Mouse (Mus musculus) embryonic facial prominence, embryonic 11.5 days (tissue): ENCODE results near the gene Ifitm5. TPM values are rescaled to one million over a fixed set of nuclear protein-coding genes. Genes with fewer than 3 reads are reported as not detected.
A peak's percentile ranks its signal among the peaks of the same experiment; 100 is the strongest.
"Not testable (repeated sequence)": the region's sequence is repeated elsewhere in the genome, so short reads cannot be mapped to it uniquely, and the experiment has no call there.

Source experiments
- ATAC-seq: fragments of 200-750 bp; cut with Nextera tagmentation; replicated peaks from 2 replicates; pipeline ENCODE4 v1.8.0; 2017; ENCODE audit warnings: low read depth; ENCODE audit not compliant: insufficient number of reproducible peaks, low FRiP score, low TSS enrichment
- DNase-seq: peaks from one replicate; pipeline ENCODE4 v3.0.0-alpha.2; 2015; ENCODE audit warnings: low spot score
- H3K27ac ChIP-seq: fragments of 300-500 bp; sonication (generic); replicated peaks from 2 replicates; pipeline ENCODE4 v1.5.1; 2014; ENCODE audit warnings: mild to moderate bottlenecking, low read depth, low read length, control low read depth
- H3K27me3 ChIP-seq: fragments of 300-500 bp; sonication (generic); 2 replicates; pipeline ENCODE4 v1.6.1; 2014; ENCODE audit warnings: mild to moderate bottlenecking, low read length, moderate library complexity, mixed read lengths; ENCODE audit not compliant: control insufficient read depth, insufficient read depth
- H3K36me3 ChIP-seq: fragments of 300-500 bp; sonication (generic); replicated peaks from 2 replicates; pipeline ENCODE4 v1.6.1; 2014; ENCODE audit warnings: low read depth, mild to moderate bottlenecking, low read length, moderate library complexity, mixed read lengths; ENCODE audit not compliant: control insufficient read depth, insufficient read depth
- H3K4me1 ChIP-seq: fragments of 300-500 bp; sonication (generic); 2 replicates; pipeline ENCODE4 v1.6.1; 2014; ENCODE audit warnings: low read length, mixed read lengths; ENCODE audit not compliant: control insufficient read depth, insufficient read depth
- H3K4me2 ChIP-seq: fragments of 300-500 bp; sonication (generic); 2 replicates; pipeline ENCODE4 v1.6.1; 2014; ENCODE audit warnings: low read depth, mild to moderate bottlenecking, control low read depth, low read length, moderate library complexity
- H3K4me3 ChIP-seq: fragments of 300-500 bp; sonication (generic); 2 replicates; pipeline ENCODE4 v1.5.1; 2014; ENCODE audit warnings: low read depth, low read length, control low read depth
- H3K9ac ChIP-seq: fragments of 300-500 bp; sonication (generic); replicated peaks from 2 replicates; pipeline ENCODE4 v1.6.1; 2014; ENCODE audit warnings: mild to moderate bottlenecking, control low read depth, low read length
- H3K9me3 ChIP-seq: fragments of 300-500 bp; sonication (generic); replicated peaks from 2 replicates; pipeline ENCODE4 v1.6.1; 2016; ENCODE audit warnings: mild to moderate bottlenecking, low read length, inconsistent platforms, mixed read lengths; ENCODE audit not compliant: control insufficient read depth
- WGBS: fragments of 180-500 bp; shearing (Covaris S2); extraction: QIAGEN DNeasy Blood & Tissue Kit; methylation state at CpG from one replicate; pipeline ENCODE4 v1.1.7; 2014; 5-methylcytosine and 5-hydroxymethylcytosine counted together
- polyA plus RNA-seq: library from polyadenylated mRNA; unstranded; fragments of >200 nt; fragmentation: Nextera tagmentation; extraction: Ambion mirVana; gene quantifications from 2 replicates; pipeline ENCODE4 v1.2.1, GENCODE M21; 2014

The Ifitm5 gene
- polyA plus RNA-seq, 1 experiment from 2014 or later, result 0.38 TPM

- no peak overlapping the region for H3K9ac ChIP-seq
- DNase-seq (no peak), ATAC-seq (no peak)
- H3K4me3 ChIP-seq, result no peak overlapping the region
- peaks cover 3% of the 10 kb centered on the region for H3K4me1 ChIP-seq
- no peaks in the 10 kb centered on the region for H3K9me3 ChIP-seq
- no peak overlapping the region for H3K4me2 ChIP-seq
- no peaks in the 10 kb centered on the region for H3K27me3 ChIP-seq
- no peak overlapping the region for H3K27ac ChIP-seq
- H3K36me3 ChIP-seq, result no peaks in the 10 kb centered on the region
- WGBS, result 80% methylated on average over 8 of the region's 8 CpGs
Observed at GRCm38 (mm10) chr7:140971479-140972171, 21.5 kb upstream of the Ifitm5 start.

- H3K27ac ChIP-seq, result no peak overlapping the region
- no peak overlapping the region for H3K4me2 ChIP-seq
- H3K9ac ChIP-seq, result no peak overlapping the region
- H3K27me3 ChIP-seq, result no peaks in the 10 kb centered on the region
- no peaks in the 10 kb centered on the region for H3K9me3 ChIP-seq
- no peaks in the 10 kb centered on the region for H3K36me3 ChIP-seq
- 49% methylated on average over 7 of the region's 7 CpGs for WGBS
- ATAC-seq (no peak), DNase-seq (no peak)
- no peak overlapping the region for H3K4me3 ChIP-seq
- H3K4me1 ChIP-seq, result peaks cover 3% of the 10 kb centered on the region
Observed at GRCm38 (mm10) chr7:140970931-140971330, 20.8 kb upstream of the Ifitm5 start.

GRCm38 (mm10) chr7:140968710-140969109 is 18.6 kb upstream of the Ifitm5 start:
- WGBS, result 25% methylated on average over 3 of the region's 3 CpGs
- not testable (repeated sequence) for H3K36me3 ChIP-seq, H3K4me3 ChIP-seq, ATAC-seq, H3K4me2 ChIP-seq, H3K27ac ChIP-seq, H3K4me1 ChIP-seq, H3K27me3 ChIP-seq, DNase-seq, H3K9me3 ChIP-seq, H3K9ac ChIP-seq

- ATAC-seq (0 out of 2 replicates have a peak, but pooled peaks have one; percentile 54), DNase-seq (peak; percentile 71)
- Histone ChIP-seq H3K36me3 (no peaks in the 10 kb centered on the region), H3K27me3 (no peaks in the 10 kb centered on the region), H3K4me2 (no peak overlapping the region; the same call in 1 of the 2 replicates), H3K4me1 (peaks cover 3% of the 10 kb centered on the region), H3K4me3 (no peak overlapping the region), H3K9me3 (no peaks in the 10 kb centered on the region), H3K27ac (no peak overlapping the region), H3K9ac (no peak overlapping the region)
- WGBS, result 5% methylated on average over 14 of the region's 14 CpGs
Observed at GRCm38 (mm10) chr7:140967862-140968591, 17.9 kb upstream of the Ifitm5 start.

- 79% methylated on average over 4 of the region's 4 CpGs for WGBS
- DNase-seq (no peak), ATAC-seq (no peak)
- no peak within 1 kb of the TSS for H3K9ac ChIP-seq
- H3K27me3 ChIP-seq, result no peaks in the 10 kb centered on the region
- H3K4me2 ChIP-seq, result no peak within 1 kb of the TSS; the same call in 1 of the 2 replicates
- H3K27ac ChIP-seq, result no peak within 1 kb of the TSS
- no peaks in the 10 kb centered on the region for H3K9me3 ChIP-seq
- H3K36me3 ChIP-seq, result no peaks in the 10 kb centered on the region
- no peak within 1 kb of the TSS for H3K4me3 ChIP-seq
- peaks cover 3% of the 10 kb centered on the region for H3K4me1 ChIP-seq
Observed at GRCm38 (mm10) chr7:140966921-140967320, 16.8 kb upstream of the Ifitm5 start, which contains the start of gene Ifitm1. Ifitm1 (plus strand) TSS chr7:140967221.

GRCm38 (mm10) chr7:140962733-140963132 is 12.6 kb upstream of the Ifitm5 start:
- Histone ChIP-seq H3K9ac (no peak overlapping the region), H3K4me3 (no peak overlapping the region), H3K4me1 (no peaks in the 10 kb centered on the region), H3K27ac (no peak overlapping the region), H3K36me3 (no peaks in the 10 kb centered on the region), H3K9me3 (no peaks in the 10 kb centered on the region), H3K27me3 (no peaks in the 10 kb centered on the region), H3K4me2 (no peak overlapping the region)
- ATAC-seq (no peak), DNase-seq (no peak)
- 57% methylated on average over 2 of the region's 2 CpGs for WGBS

GRCm38 (mm10) chr7:140961416-140961815 is 11.3 kb upstream of the Ifitm5 start:
- WGBS, result 57% methylated on average over 2 of the region's 2 CpGs
- no peak overlapping the region for H3K27ac ChIP-seq

GRCm38 (mm10) chr7:140960026-140960425 is 9.9 kb upstream of the Ifitm5 start:
- Histone ChIP-seq H3K27me3 (no peaks in the 10 kb centered on the region), H3K9me3 (no peaks in the 10 kb centered on the region), H3K36me3 (no peaks in the 10 kb centered on the region), H3K4me3 (no peak overlapping the region), H3K27ac (no peak overlapping the region), H3K4me2 (no peak overlapping the region), H3K9ac (no peak overlapping the region), H3K4me1 (peaks cover 4% of the 10 kb centered on the region; the same call in 1 of the 2 replicates)
- WGBS, result 68% methylated on average over 5 of the region's 5 CpGs
- DNase-seq, result no peak
- no peak for ATAC-seq

More at GRCm38 (mm10) chr7:140961416-140961815, 11.3 kb upstream of the Ifitm5 start:
- H3K36me3 ChIP-seq, result no peaks in the 10 kb centered on the region
- H3K4me1 ChIP-seq, result peaks cover under 1% of the 10 kb centered on the region; the same call in 1 of the 2 replicates
- H3K9ac ChIP-seq, result no peak overlapping the region
- H3K4me3 ChIP-seq, result no peak overlapping the region
- ATAC-seq (no peak), DNase-seq (no peak)
- H3K9me3 ChIP-seq, result no peaks in the 10 kb centered on the region
- H3K27me3 ChIP-seq, result no peaks in the 10 kb centered on the region
- H3K4me2 ChIP-seq, result no peak overlapping the region
